Mouse (Mus musculus) E14TG2a.4 (cell line): ENCODE measurements around the gene Zfp951.

Source experiments
- CTCF ChIP-seq: conservative IDR thresholded peaks from 2 replicates; pipeline ENCODE4 v1.5.1; 2014; ENCODE audit warnings: low read length
- NANOG ChIP-seq: IDR thresholded peaks from 2 replicates; pipeline ENCODE4 v1.6.1; 2014; ENCODE audit warnings: borderline replicate concordance, low read length, mixed read lengths

- TF ChIP-seq CTCF: no peak
- no peak for TF ChIP-seq NANOG
Measured at GRCm38 (mm10) chr5:104833330-104833729, 26.5 kb downstream of the Zfp951 start.
